Comparison of ENCODE assay signal across 21 mouse cellular contexts in the genomic region with DNA sequence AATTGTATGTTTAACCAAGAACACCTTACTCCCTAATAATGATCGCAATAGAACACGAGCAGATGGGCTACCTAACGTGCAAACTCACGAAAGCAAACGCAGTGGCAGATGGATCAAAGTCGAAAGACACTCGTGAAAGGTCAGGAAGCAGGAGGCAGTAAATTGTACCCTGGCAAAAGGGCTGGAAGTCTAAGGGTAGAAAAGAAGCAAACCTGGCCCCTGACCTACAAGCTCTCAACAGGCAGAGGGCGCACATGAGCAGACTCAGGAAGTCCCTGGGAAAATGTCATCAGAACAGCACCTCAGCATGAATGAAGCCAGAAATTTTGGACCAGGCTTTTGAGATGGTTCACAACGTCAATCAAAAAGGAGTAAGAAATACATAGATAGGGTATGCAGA. TPM values are rescaled to one million over a fixed set of nuclear protein-coding genes. Genes with fewer than 3 reads are reported as not detected.
DNase-seq lines count a peak whose midpoint lies in the region; ATAC-seq and TF ChIP-seq lines count a peak whose summit lies in the region.
"Not testable (repeated sequence)": the region's sequence is repeated elsewhere in the genome, so short reads cannot be mapped to it uniquely, and the experiment has no call there.
"Had no signal": no experiment of that assay in that cellular context is flagged by ENCODE, and none has a peak within 500 bp of the region (broad histone marks: within the 10 kb centered on the region; RNA-seq: fewer than 3 reads in every experiment).

No protein-coding gene starts in this region.

- H3K27me3 ChIP-seq in heart, adult 2 months (ENCODE audit: control insufficient read depth, insufficient read depth, low read length); kidney, adult 2 months (replicated peaks; ENCODE audit: control insufficient read depth, insufficient read depth, low read length); lung, embryonic 14.5 days (ENCODE audit: insufficient read depth, low read length): not testable (repeated sequence)

- TF ChIP-seq EP300 in heart, adult 2 months (IDR thresholded peaks at IDR 0.05; ENCODE audit: insufficient read depth, low read depth, low read length), result not testable (repeated sequence)

- peak; percentile 50 for TF ChIP-seq CTCF in heart, adult 2 months (IDR thresholded peaks at IDR 0.05)
- not testable (repeated sequence) for TF ChIP-seq CTCF in kidney, adult 2 months (conservative IDR thresholded peaks at IDR 0.05; ENCODE audit: insufficient read depth, insufficient read length, low read depth, low read length)
- TF ChIP-seq CTCF in lung, embryonic 14.5 days (IDR thresholded peaks at IDR 0.05; ENCODE audit: low read depth), result peak; percentile 9; the same call in 1 of the 2 replicates

- H3K79me2 ChIP-seq in heart, adult 2 months (replicated peaks; ENCODE audit: control insufficient read depth, insufficient read depth, low read length), result not testable (repeated sequence)

- WGBS in heart, adult 2 months, result 5% methylated on average over 8 of the region's 9 CpGs
- WGBS in kidney, adult 2 months, result 9% methylated on average over 8 of the region's 9 CpGs
- WGBS in lung, embryonic 14.5 days, result 0% methylated on average over 5 of the region's 9 CpGs

- H3K36me3 ChIP-seq in heart, adult 2 months (ENCODE audit: control insufficient read depth, insufficient read depth, low read length); kidney, adult 2 months (ENCODE audit: control insufficient read depth, insufficient read depth, low read length); lung, embryonic 14.5 days (ENCODE audit: insufficient read depth): not testable (repeated sequence)

- H3K9ac ChIP-seq in heart, adult 2 months (ENCODE audit: low read depth, low read length); lung, embryonic 14.5 days: not testable (repeated sequence)

- not testable (repeated sequence) for H3K4me3 ChIP-seq in heart, adult 2 months; kidney, adult 2 months (ENCODE audit: insufficient read depth, low read depth, low read length); lung, embryonic 14.5 days (ENCODE audit: low read depth, low read length)

- not testable (repeated sequence) for H3K4me2 ChIP-seq in lung, embryonic 14.5 days

- TF ChIP-seq POLR2A in heart, adult 2 months (IDR thresholded peaks at IDR 0.05; ENCODE audit: insufficient read depth, low read depth, low read length); kidney, adult 2 months (IDR thresholded peaks at IDR 0.05; ENCODE audit: low read depth, low read length): not testable (repeated sequence)

- not testable (repeated sequence) for H3K27ac ChIP-seq in heart, adult 2 months; kidney, adult 2 months (ENCODE audit: insufficient read depth, low read depth, low read length); lung, embryonic 14.5 days (ENCODE audit: low read depth)

- not testable (repeated sequence) for ATAC-seq in lung, embryonic 14.5 days (ENCODE audit: insufficient read depth)

- DNase-seq in cerebellum, adult 11 months, result peak; percentile 21
- peak; percentile 23 to 27 for DNase-seq in cerebellum, postnatal 14 days
- peak; percentile 2 to 25 for DNase-seq in heart, adult 2 months
- DNase-seq in kidney, adult 2 months, result peak; percentile 14
- DNase-seq in layer of hippocampus, adult 8-10 months (ENCODE audit: low spot score in 2 of 2), result peak; percentile 7 to 20
- DNase-seq in lung, embryonic 14.5 days, result not testable (repeated sequence)
- DNase-seq in right cerebral cortex, postnatal 25 days, result peak; percentile 10

- not testable (repeated sequence) for H3K9me3 ChIP-seq in lung, embryonic 14.5 days (ENCODE audit: low read depth, low read length)

- not testable (repeated sequence) for H3K4me1 ChIP-seq in heart, adult 2 months (ENCODE audit: control insufficient read depth, insufficient read depth, low read length); kidney, adult 2 months (ENCODE audit: control insufficient read depth, insufficient read depth, low read length); lung, embryonic 14.5 days (ENCODE audit: insufficient read depth)

- intact Hi-C loops in heart, adult 2 months (cut with DNase I), result not testable (repeated sequence)

RNA-seq across cellular contexts. Expression of a gene that starts 1.1 kb away (rescaled TPM):
- total RNA-seq in heart, adult 2 months (2021), result 1 to 10 TPM in 1 of 2 experiments, under 1 TPM in 1; 0.91 to 1.1 TPM
- 0.23 and 0.45 TPM in 2 replicates for polyA plus RNA-seq in heart, adult 2 months (2012; rRNA removed)
- not detected in 2 replicates for polyA plus RNA-seq in kidney, adult 2 months (2012; rRNA removed)
- 10 to 100 TPM; 10.0 to 13.2 (median 10.2) TPM for total RNA-seq in layer of hippocampus, adult 8-10 months (2022)
- polyA plus RNA-seq in lung, embryonic 14.5 days (2014; fragmentation: Nextera tagmentation; extraction: Ambion mirVana), result 0.68 and 0.96 TPM in 2 replicates
- total RNA-seq: megakaryocyte, adult 5-6 weeks; neutrophil, adult 5-6 weeks had no signal
- polyA plus RNA-seq: liver, embryonic 11.5 days; thymus, postnatal 0 days had no signal

RNA-seq across cellular contexts. Expression of a gene that starts 28.1 kb away (rescaled TPM):
- total RNA-seq in heart, adult 2 months (2021), result not detected
- polyA plus RNA-seq in heart, adult 2 months (2012; rRNA removed), result not detected in 2 replicates
- not detected in 2 replicates for polyA plus RNA-seq in kidney, adult 2 months (2012; rRNA removed)
- total RNA-seq in layer of hippocampus, adult 8-10 months (2022), result not detected
- not detected in 2 replicates for polyA plus RNA-seq in lung, embryonic 14.5 days (2014; fragmentation: Nextera tagmentation; extraction: Ambion mirVana)
- total RNA-seq: gastrocnemius, postnatal 36 days; layer of hippocampus, postnatal 25 days; megakaryocyte, adult 5-6 weeks; neutrophil, adult 5-6 weeks had no signal
- polyA plus RNA-seq: forebrain, embryonic 12.5 days; heart, embryonic 13.5 days; hindbrain, embryonic 10.5 days; kidney, embryonic 15.5 days; limb, embryonic 10.5 days; liver, embryonic 11.5 days; lung, embryonic 15.5 days; midbrain, embryonic 14.5 days; stomach, embryonic 14.5 days had no signal
